ENCODE assay signal across 10 mouse cellular contexts in the genomic region with DNA sequence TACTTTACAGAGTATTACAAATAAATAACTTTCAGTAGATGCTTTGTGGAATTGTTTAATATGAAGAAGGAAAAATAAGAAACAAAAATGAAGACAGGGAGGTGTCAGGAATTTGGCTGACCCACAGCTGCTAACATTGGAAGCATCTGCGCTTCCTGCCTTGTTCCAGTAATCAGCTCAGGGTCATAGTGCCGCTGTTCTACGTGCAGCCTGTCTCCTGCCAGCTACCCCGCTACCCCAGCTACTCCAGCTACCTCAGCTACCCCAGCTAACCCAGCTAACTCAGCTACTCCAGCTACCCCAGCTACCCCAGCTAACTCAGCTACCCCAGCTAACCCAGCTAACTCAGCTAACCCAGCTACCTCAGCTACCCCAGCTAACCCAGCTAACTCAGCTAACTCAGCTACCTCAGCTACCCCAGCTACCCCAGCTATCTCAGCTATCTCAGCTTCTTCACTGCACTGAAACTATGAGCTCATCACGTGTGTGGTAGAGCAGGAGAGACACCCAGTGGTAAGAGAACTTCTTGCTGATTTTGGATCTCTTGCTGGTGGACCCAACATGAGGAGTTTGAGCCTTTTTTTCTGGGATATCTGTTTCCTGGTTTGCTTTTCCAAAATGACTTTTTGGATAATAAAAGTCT. TPM values are rescaled to one million over a fixed set of nuclear protein-coding genes. Genes with fewer than 3 reads are reported as not detected.
DNase-seq lines count a peak whose midpoint lies in the region; ATAC-seq and TF ChIP-seq lines count a peak whose summit lies in the region.
"Had no signal": no experiment of that assay in that cellular context is flagged by ENCODE, and none has a peak within 500 bp of the region (broad histone marks: within the 10 kb centered on the region; RNA-seq: fewer than 3 reads in every experiment).

No protein-coding gene starts in this region.

- no peaks in the 10 kb centered on the region for H3K9me3 ChIP-seq in heart, embryonic 12.5 days (replicated peaks)
- H3K9me3 ChIP-seq in CH12.LX (replicated peaks; ENCODE audit: low read length), result no peaks in the 10 kb centered on the region
- H3K9me3 ChIP-seq in lung, embryonic 16.5 days (ENCODE audit: control insufficient read depth, low read length), result no peaks in the 10 kb centered on the region
- H3K9me3 ChIP-seq: forebrain, embryonic 10.5 days; neural tube, embryonic 12.5 days had no signal

- no peak overlapping the region for H3K4me2 ChIP-seq in heart, embryonic 12.5 days
- no peak overlapping the region for H3K4me2 ChIP-seq in CH12.LX (ENCODE audit: insufficient read depth, low read depth, poor library complexity, severe bottlenecking)
- no peak overlapping the region for H3K4me2 ChIP-seq in lung, embryonic 16.5 days (ENCODE audit: low read depth, low read length)
- H3K4me2 ChIP-seq: neural tube, embryonic 12.5 days had no signal

- no peaks in the 10 kb centered on the region for H3K79me2 ChIP-seq in heart, adult 2 months (replicated peaks; ENCODE audit: control insufficient read depth, insufficient read depth, low read length)
- no peaks in the 10 kb centered on the region for H3K79me2 ChIP-seq in CH12.LX (replicated peaks; ENCODE audit: control insufficient read depth, extremely low read depth, insufficient read depth, poor library complexity, severe bottlenecking)

- no peak overlapping the region for H3K27ac ChIP-seq in heart, adult 2 months
- H3K27ac ChIP-seq in heart, embryonic 12.5 days (ENCODE audit: poor library complexity, severe bottlenecking), result no peak overlapping the region
- H3K27ac ChIP-seq in CH12.LX (ENCODE audit: insufficient read depth, low read depth), result no peak overlapping the region
- H3K27ac ChIP-seq in brown adipose tissue, adult 24 weeks (replicated peaks; ENCODE audit: low read depth, low read length), result 0 out of 2 replicates have a peak overlapping the region, but pooled peaks have one; percentile 20
- H3K27ac ChIP-seq in lung, embryonic 16.5 days (ENCODE audit: low read length), result peak overlapping the region; percentile 63
- H3K27ac ChIP-seq: forebrain, embryonic 10.5 days; neural tube, embryonic 12.5 days had no signal

- H3K36me3 ChIP-seq in heart, adult 2 months (ENCODE audit: control insufficient read depth, insufficient read depth, low read length), result no peaks in the 10 kb centered on the region
- H3K36me3 ChIP-seq in heart, embryonic 12.5 days, result peaks cover 52% of the 10 kb centered on the region
- H3K36me3 ChIP-seq in CH12.LX (replicated peaks in 1 of 2; ENCODE audit: control insufficient read depth in 1 of 2, insufficient read depth in 1 of 2, low read length in 1 of 2), result peaks cover 28 to 61% of the 10 kb centered on the region in 2 experiments
- H3K36me3 ChIP-seq in lung, embryonic 16.5 days (ENCODE audit: control insufficient read depth, insufficient read depth, low read length), result peaks cover 11% of the 10 kb centered on the region

- dilution Hi-C loops in CH12.LX (cut with MboI; ENCODE audit: extremely low pct_ligation_motif_present, extremely low pct_unique_long_range_greater_than_20kb, low sequenced_read_pairs), result no loop called here

- no peaks in the 10 kb centered on the region for H3K27me3 ChIP-seq in heart, adult 2 months (ENCODE audit: control insufficient read depth, insufficient read depth, low read length)
- 0 out of 2 replicates have a peak, but pooled peaks cover 3% of the 10 kb centered on the region for H3K27me3 ChIP-seq in heart, embryonic 12.5 days (replicated peaks)
- H3K27me3 ChIP-seq in CH12.LX (replicated peaks), result no peaks in the 10 kb centered on the region
- H3K27me3 ChIP-seq in lung, embryonic 16.5 days (ENCODE audit: control insufficient read depth, insufficient read depth, low read depth, low read length), result no peaks in the 10 kb centered on the region
- H3K27me3 ChIP-seq: neural tube, embryonic 12.5 days had no signal

- peak; percentile 94 for TF ChIP-seq RAD21 in CH12.LX (IDR thresholded peaks at IDR 0.05; ENCODE audit: low read depth, low read length)

- peak overlapping the region; percentile 38; the same call in 1 of the 2 replicates for H3K9ac ChIP-seq in heart, adult 2 months (ENCODE audit: low read depth, low read length)
- no peak overlapping the region for H3K9ac ChIP-seq in heart, embryonic 12.5 days
- H3K9ac ChIP-seq in CH12.LX (ENCODE audit: insufficient read depth, low read depth), result no peak overlapping the region
- H3K9ac ChIP-seq in lung, embryonic 16.5 days (ENCODE audit: low read length), result no peak overlapping the region
- H3K9ac ChIP-seq: neural tube, embryonic 12.5 days had no signal

- ATAC-seq in heart, embryonic 12.5 days (ENCODE audit: insufficient number of reproducible peaks, low FRiP score), result no peak
- ATAC-seq in lung, embryonic 16.5 days (ENCODE audit: low read depth), result peak; percentile 89

- peaks cover 6% of the 10 kb centered on the region for H3K4me1 ChIP-seq in heart, adult 2 months (ENCODE audit: control insufficient read depth, insufficient read depth, low read length)
- H3K4me1 ChIP-seq in heart, embryonic 12.5 days (replicated peaks), result no peaks in the 10 kb centered on the region
- peaks cover 0 to 6% of the 10 kb centered on the region in 2 experiments; a peak in 1 of 4 replicates for H3K4me1 ChIP-seq in CH12.LX (ENCODE audit: control insufficient read depth in 1 of 2, insufficient read depth in 2 of 2)
- H3K4me1 ChIP-seq in brown adipose tissue, adult 24 weeks (ENCODE audit: control insufficient read depth, insufficient read depth, insufficient read length, low read length), result no peaks in the 10 kb centered on the region
- peaks cover 3% of the 10 kb centered on the region; the same call in 1 of the 2 replicates for H3K4me1 ChIP-seq in lung, embryonic 16.5 days (replicated peaks; ENCODE audit: control insufficient read depth, insufficient read depth, low read length)
- H3K4me1 ChIP-seq: neural tube, embryonic 12.5 days had no signal

- TF ChIP-seq CTCF in heart, adult 2 months (IDR thresholded peaks at IDR 0.05), result peak; percentile 69
- peak; percentile 68 to 92 for TF ChIP-seq CTCF in CH12.LX (conservative IDR thresholded peaks at IDR 0.05 in 1 of 2, IDR thresholded peaks at IDR 0.05 in 1 of 2; ENCODE audit: low read depth in 2 of 2, low read length in 2 of 2)

- no peak for TF ChIP-seq POLR2A in heart, adult 2 months (IDR thresholded peaks at IDR 0.05; ENCODE audit: insufficient read depth, low read depth, low read length)
- TF ChIP-seq POLR2A in CH12.LX (IDR thresholded peaks at IDR 0.05; ENCODE audit: low read depth, low read length), result no peak

- TF ChIP-seq EP300 in heart, adult 2 months (IDR thresholded peaks at IDR 0.05; ENCODE audit: insufficient read depth, low read depth, low read length), result no peak
- TF ChIP-seq EP300 in CH12.LX (IDR thresholded peaks at IDR 0.05; ENCODE audit: low read length), result no peak

- in situ Hi-C loops in CH12.LX (cut with MboI; ENCODE audit: low pct_ligation_motif_present, low pct_unique_long_range_greater_than_20kb, low sequenced_read_pairs), result loop anchor here (5.0 kb wide), 1 partner anchor 144 kb away; no protein-coding TSS in a partner anchor

- peak in 1 of 2 experiments; percentile 31 for DNase-seq in heart, adult 2 months
- peak; percentile 67 for DNase-seq in CH12.LX (ENCODE audit: extremely low read depth)
- DNase-seq in right cerebral cortex, postnatal 10 days (ENCODE audit: low spot score in 2 of 2), result no peak
- no peak for DNase-seq in cerebellum, adult 11-12 months
- no peak for DNase-seq in thymus, postnatal 0 days (ENCODE audit: low spot score)

- intact Hi-C loops in heart, adult 2 months (cut with DNase I), result loop anchor here (1.0 kb wide), 1 partner anchor 146 kb away; no protein-coding TSS in a partner anchor

- H3K4me3 ChIP-seq in heart, adult 2 months, result no peak overlapping the region
- no peak overlapping the region for H3K4me3 ChIP-seq in heart, embryonic 12.5 days
- H3K4me3 ChIP-seq in CH12.LX (replicated peaks in 1 of 3; ENCODE audit: low read depth in 2 of 3, low read length in 2 of 3, poor library complexity in 1 of 3), result no peak overlapping the region
- H3K4me3 ChIP-seq in brown adipose tissue, adult 24 weeks (ENCODE audit: insufficient read depth, low read depth, low read length), result no peak overlapping the region
- H3K4me3 ChIP-seq in lung, embryonic 16.5 days (ENCODE audit: low read length), result no peak overlapping the region
- H3K4me3 ChIP-seq: forebrain, embryonic 10.5 days; neural tube, embryonic 12.5 days had no signal

- 12% methylated on average over 5 of the region's 5 CpGs for WGBS in heart, adult 2 months
- 68% methylated on average over 5 of the region's 5 CpGs for WGBS in heart, embryonic 12.5 days
- WGBS in lung, embryonic 16.5 days, result 56% methylated on average over 5 of the region's 5 CpGs

TF ChIP-seq in CH12.LX, 34 proteins besides CTCF, POLR2A, EP300 and RAD21 (continues in another document):
- peak; percentile 85 for TF ChIP-seq SMC3 (IDR thresholded peaks at IDR 0.05; ENCODE audit: low read depth, low read length)
- TF ChIP-seq GABPA (IDR thresholded peaks at IDR 0.05; ENCODE audit: insufficient replicate concordance, low read depth, low read length), result no peak
- peak; percentile 34; the same call in 1 of the 2 replicates for TF ChIP-seq ZC3H11A (IDR thresholded peaks at IDR 0.05; ENCODE audit: low read depth, low read length)
- TF ChIP-seq BHLHE40 (IDR thresholded peaks at IDR 0.05; ENCODE audit: low read depth, low read length), result peak; percentile 57

RNA-seq across cellular contexts. Expression of gene Gpr180, which starts 14.8 kb away (rescaled TPM):
- total RNA-seq in heart, adult 2 months (2021), result 10 to 100 TPM; 19.9 TPM
- polyA plus RNA-seq in heart, adult 2 months (2012; rRNA removed), result 25.8 and 35.2 TPM in 2 replicates
- polyA plus RNA-seq in heart, embryonic 12.5 days (2016; fragmentation: Nextera tagmentation; extraction: Ambion mirVana), result 35.4 and 38.7 TPM in 2 replicates
- total RNA-seq in CH12.LX (2012; rRNA removed) (14.0 and 19.3 TPM in 2 replicates), CH12.LX (2014; rRNA removed) (15.3 and 15.8 TPM in 2 replicates)
- polyA plus RNA-seq in CH12.LX (2012; ENCODE audit: insufficient read length, low read depth), result 8.3 and 11.7 TPM in 2 replicates
- polyA plus RNA-seq in brown adipose tissue, adult 24 weeks (2012; ENCODE audit: insufficient read depth, insufficient read length, missing spikeins), result 14.7 and 19.6 TPM in 2 replicates
- polyA plus RNA-seq in lung, embryonic 16.5 days (2015; fragmentation: Nextera tagmentation; extraction: Ambion mirVana), result 53.0 and 57.4 TPM in 2 replicates
- 21.7 and 23.1 TPM in 2 replicates for polyA plus RNA-seq in thymus, postnatal 0 days (2015; fragmentation: Nextera tagmentation; extraction: Ambion mirVana)

RNA-seq across cellular contexts. Expression of gene Tgds, which starts 19.2 kb away (rescaled TPM):
- total RNA-seq in heart, adult 2 months (2021), result 10 to 100 TPM in 1 of 2 experiments, 1 to 10 TPM in 1; 8.7 to 10.3 TPM
- 6.4 and 11.4 TPM in 2 replicates for polyA plus RNA-seq in heart, adult 2 months (2012; rRNA removed)
- 34.7 and 35.3 TPM in 2 replicates for polyA plus RNA-seq in heart, embryonic 12.5 days (2016; fragmentation: Nextera tagmentation; extraction: Ambion mirVana)
- total RNA-seq in CH12.LX (2012; rRNA removed), result 19.5 and 20.7 TPM in 2 replicates
- total RNA-seq in CH12.LX (2014; rRNA removed), result 29.3 and 29.4 TPM in 2 replicates
- polyA plus RNA-seq in CH12.LX (2012; ENCODE audit: insufficient read length, low read depth), result 18.6 and 21.0 TPM in 2 replicates
- 11.0 and 14.8 TPM in 2 replicates for polyA plus RNA-seq in brown adipose tissue, adult 24 weeks (2012; ENCODE audit: insufficient read depth, insufficient read length, missing spikeins)
- 32.8 and 35.9 TPM in 2 replicates for polyA plus RNA-seq in lung, embryonic 16.5 days (2015; fragmentation: Nextera tagmentation; extraction: Ambion mirVana)
- polyA plus RNA-seq in thymus, postnatal 0 days (2015; fragmentation: Nextera tagmentation; extraction: Ambion mirVana), result 34.4 and 35.3 TPM in 2 replicates

Comparison
In these comparisons a context has a peak if more than half of its experiments do, and no peak if none do; other contexts are left out.
1. H3K27ac ChIP-seq: peak in brown adipose tissue, adult 24 weeks (single experiment) and lung, embryonic 16.5 days (single experiment); none in heart, adult 2 months (single experiment), heart, embryonic 12.5 days (single experiment) and CH12.LX (single experiment).